Mouse (Mus musculus) ES-E14 (cell line): ENCODE measurements around the gene Faap20. TPM values are rescaled to one million over a fixed set of nuclear protein-coding genes. Genes with fewer than 3 reads are reported as not detected.

Experiments used
- DNase-seq: peaks from one replicate; pipeline ENCODE4 v3.0.0-alpha.2; 2013; ENCODE audit warnings: low read depth, low spot score
- H3K27ac ChIP-seq: 2 replicates; pipeline ENCODE4 v1.5.1; 2012; ENCODE audit warnings: low read depth, mild to moderate bottlenecking, low read length, moderate library complexity, mixed read lengths; ENCODE audit not compliant: poor library complexity, insufficient read depth, severe bottlenecking
- H3K36me3 ChIP-seq: 2 replicates; pipeline ENCODE4 v1.6.1; 2012; ENCODE audit warnings: mild to moderate bottlenecking, low read length, moderate library complexity, mixed read lengths; ENCODE audit not compliant: control insufficient read depth, poor library complexity, insufficient read depth, severe bottlenecking
- H3K4me1 ChIP-seq, 2 experiments: fragments of 150-350 bp in 1 of 2; sonication (generic) in 1 of 2; 2 replicates each; pipeline ENCODE4 v1.6.1; 2012; ENCODE audit warnings: low read length in 2 of 2, mild to moderate bottlenecking in 1 of 2, mixed read lengths in 1 of 2; ENCODE audit not compliant: control insufficient read depth in 2 of 2, insufficient read depth in 2 of 2, poor library complexity in 1 of 2
- H3K4me3 ChIP-seq, 2 experiments: fragments of 150-350 bp in 1 of 2; sonication (generic) in 1 of 2; 2 replicates each; pipeline ENCODE4 v1.5.1; 2012; ENCODE audit warnings: low read length in 2 of 2, low read depth in 1 of 2, mild to moderate bottlenecking in 1 of 2, mixed read lengths in 1 of 2; ENCODE audit not compliant: insufficient read depth in 1 of 2, poor library complexity in 1 of 2, severe bottlenecking in 1 of 2
- H3K9ac ChIP-seq: 2 replicates; pipeline ENCODE4 v1.6.1; 2012; ENCODE audit warnings: low read depth, mild to moderate bottlenecking, low read length, mixed read lengths; ENCODE audit not compliant: poor library complexity, insufficient read depth, severe bottlenecking
- H3K9me3 ChIP-seq: fragments of 150-350 bp; sonication (generic); 2 replicates; pipeline ENCODE4 v1.6.1; 2012; ENCODE audit warnings: low read depth, mild to moderate bottlenecking, low read length; ENCODE audit not compliant: control insufficient read depth, insufficient read depth
- CHD2 ChIP-seq: IDR thresholded peaks from 2 replicates; pipeline ENCODE4 v1.6.1; 2014; ENCODE audit warnings: mild to moderate bottlenecking, low read depth, low read length, inconsistent platforms
- HCFC1 ChIP-seq: IDR thresholded peaks from 2 replicates; pipeline ENCODE4 v1.6.1; 2012; ENCODE audit warnings: low read length, inconsistent platforms, borderline replicate concordance; ENCODE audit not compliant: insufficient read depth
- MAFK ChIP-seq: IDR thresholded peaks from 2 replicates; pipeline ENCODE4 v1.6.1; 2014; ENCODE audit warnings: mild to moderate bottlenecking, low read depth, low read length, inconsistent platforms; ENCODE audit not compliant: insufficient read depth
- ZC3H11A ChIP-seq: IDR thresholded peaks from 2 replicates; pipeline ENCODE4 v1.6.1; 2012; ENCODE audit warnings: low read depth, mild to moderate bottlenecking, inconsistent platforms, low read length, borderline replicate concordance
- ZNF384 ChIP-seq: IDR thresholded peaks from 2 replicates; pipeline ENCODE4 v1.6.1; 2012; ENCODE audit warnings: low read depth, low read length, inconsistent platforms
- in situ Hi-C, 2 experiments: fragments of 600-800 bp; cut with MboI; formaldehyde crosslinking; loops; one replicate each; pipeline ENCODE4 v1.15.1; 2025; ENCODE audit warnings: low sequenced_read_pairs in 2 of 2, inconsistent platforms in 1 of 2; ENCODE audit not compliant: unreplicated experiment in 2 of 2
- total RNA-seq: library from RNA; depleted of rRNA; stranded (reverse); fragments of 300-350 nt; gene quantifications from 2 replicates; pipeline ENCODE4 v1.2.3, GENCODE M21; 2012

The Faap20 gene
- total RNA-seq, 1 experiment = 17.8 TPM

GRCm38 (mm10) chr4:155284521-155285379 is 35.1 kb downstream of the Faap20 start:
- Histone ChIP-seq H3K4me3 (no peak overlapping the region), H3K9ac (no peak overlapping the region), H3K36me3 (peaks cover 3% of the 10 kb centered on the region; the same call in 1 of the 2 replicates), H3K27ac (no peak overlapping the region), H3K9me3 (no peaks in the 10 kb centered on the region), H3K4me1 (peaks cover 0 to 7% of the 10 kb centered on the region in 2 experiments; a peak in 1 of 4 replicates)
- TF ChIP-seq HCFC1 = no peak
- TF ChIP-seq MAFK = no peak
- TF ChIP-seq ZC3H11A = no peak
- TF ChIP-seq CHD2 = no peak
- no peak for TF ChIP-seq ZNF384
- in situ Hi-C loops = no loop called here
- DNase-seq = no peak

GRCm38 (mm10) chr4:155286090-155286489 is 36.5 kb downstream of the Faap20 start:
- no peak overlapping the region for H3K9ac ChIP-seq
- DNase-seq = no peak
- H3K4me1 ChIP-seq = peaks cover 3 to 16% of the 10 kb centered on the region in 2 experiments; a peak in 3 of 4 replicates
- no peak overlapping the region for H3K27ac ChIP-seq
- H3K36me3 ChIP-seq = peaks cover 4% of the 10 kb centered on the region; the same call in 1 of the 2 replicates
- in situ Hi-C loops = no loop called here
- no peak overlapping the region for H3K4me3 ChIP-seq
- TF ChIP-seq ZC3H11A (no peak), CHD2 (no peak), MAFK (no peak), ZNF384 (no peak), HCFC1 (no peak)
- no peaks in the 10 kb centered on the region for H3K9me3 ChIP-seq

- H3K4me1 ChIP-seq = peaks cover 3 to 26% of the 10 kb centered on the region in 2 experiments; a peak in 3 of 4 replicates
- H3K4me3 ChIP-seq = no peak overlapping the region
- no peaks in the 10 kb centered on the region for H3K9me3 ChIP-seq
- DNase-seq = no peak
- H3K9ac ChIP-seq = 0 out of 2 replicates have a peak overlapping the region, but pooled peaks have one; percentile 8
- no peak overlapping the region for H3K27ac ChIP-seq
- TF ChIP-seq MAFK = no peak
- no peak for TF ChIP-seq CHD2
- no peak for TF ChIP-seq HCFC1
- TF ChIP-seq ZC3H11A = no peak
- no peak for TF ChIP-seq ZNF384
- in situ Hi-C loops = no loop called here
- H3K36me3 ChIP-seq = peaks cover 8% of the 10 kb centered on the region; the same call in 1 of the 2 replicates
Measured at GRCm38 (mm10) chr4:155287713-155288112, 38.1 kb downstream of the Faap20 start.

GRCm38 (mm10) chr4:155288586-155288985 is 39.0 kb downstream of the Faap20 start:
- no peak overlapping the region for H3K4me3 ChIP-seq
- no peak overlapping the region for H3K27ac ChIP-seq
- DNase-seq = no peak
- TF ChIP-seq ZC3H11A (no peak), HCFC1 (no peak), MAFK (no peak), CHD2 (no peak), ZNF384 (no peak)
- no peaks in the 10 kb centered on the region for H3K9me3 ChIP-seq
- no peak overlapping the region for H3K9ac ChIP-seq
- H3K36me3 ChIP-seq = peaks cover 8% of the 10 kb centered on the region; the same call in 1 of the 2 replicates
- H3K4me1 ChIP-seq = peaks cover 3 to 30% of the 10 kb centered on the region in 2 experiments; a peak in 3 of 4 replicates
- in situ Hi-C loops = no loop called here

DNA sequence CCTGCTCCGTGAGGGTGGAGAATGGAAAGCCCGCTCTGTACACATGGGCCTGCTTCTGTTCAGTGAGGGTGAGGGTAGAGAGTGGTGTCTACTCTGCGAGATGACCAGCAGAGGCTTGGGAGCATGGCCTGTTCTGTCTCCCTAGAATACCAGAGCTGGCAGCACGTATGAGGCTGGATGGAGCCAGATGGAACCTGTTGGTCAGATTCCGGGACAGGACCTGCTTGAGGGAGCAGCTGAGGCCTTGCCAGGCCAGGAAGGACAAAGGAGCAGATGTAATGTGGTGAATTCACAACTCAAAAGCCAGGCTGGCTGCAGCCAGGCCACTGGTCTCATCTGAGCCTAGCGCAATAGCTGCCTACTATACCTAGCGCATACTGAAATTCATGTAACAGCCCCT is 40.4 kb downstream of the Faap20 start:
- DNase-seq = no peak
- in situ Hi-C loops = no loop called here

More for the DNA sequence above, 40.4 kb downstream of the Faap20 start:
- H3K27ac ChIP-seq = no peak overlapping the region; the same call in 1 of the 2 replicates
- peaks cover 3 to 35% of the 10 kb centered on the region in 2 experiments; a peak in 3 of 4 replicates for H3K4me1 ChIP-seq
- H3K9me3 ChIP-seq = no peaks in the 10 kb centered on the region
- peaks cover 6% of the 10 kb centered on the region; the same call in 1 of the 2 replicates for H3K36me3 ChIP-seq
- H3K4me3 ChIP-seq = no peak overlapping the region
- H3K9ac ChIP-seq = no peak overlapping the region
- TF ChIP-seq MAFK = no peak
- no peak for TF ChIP-seq ZNF384
- no peak for TF ChIP-seq HCFC1
- TF ChIP-seq ZC3H11A = no peak
- no peak for TF ChIP-seq CHD2
